Comparison of ENCODE assay signal across 7 mouse cellular contexts in genomic region chr3:35482296-35482695, GRCm38 (mm10).
DNase-seq lines count a peak whose midpoint lies in the region; ATAC-seq and TF ChIP-seq lines count a peak whose summit lies in the region.

No protein-coding gene starts in this region.

- H3K4me2 ChIP-seq in heart, embryonic 12.5 days, result peak overlapping the region; percentile 60

- TF ChIP-seq POLR2A in ES-Bruce4 (IDR thresholded peaks at IDR 0.05; ENCODE audit: insufficient read depth, low read length), result no peak
- TF ChIP-seq POLR2A in cortical plate, adult 2 months (IDR thresholded peaks at IDR 0.05; ENCODE audit: extremely low read depth, insufficient read depth, low read length), result no peak

- H3K9me3 ChIP-seq in ES-Bruce4 (replicated peaks; ENCODE audit: control insufficient read depth, insufficient read depth, low read length, poor library complexity, severe bottlenecking), result no peaks in the 10 kb centered on the region
- H3K9me3 ChIP-seq in heart, embryonic 12.5 days (replicated peaks), result no peaks in the 10 kb centered on the region

- no peak for ATAC-seq in heart, embryonic 12.5 days (ENCODE audit: insufficient number of reproducible peaks, low FRiP score)
- ATAC-seq in megakaryocyte progenitor cell, adult 5-6 weeks (replicated peaks; ENCODE audit: poor library complexity), result peak; percentile 78

- no peak overlapping the region for H3K4me3 ChIP-seq in ES-Bruce4 (ENCODE audit: low read depth, low read length)
- H3K4me3 ChIP-seq in cortical plate, adult 2 months (ENCODE audit: insufficient read depth, low read length), result peak overlapping the region; percentile 24; the same call in 1 of the 2 replicates
- H3K4me3 ChIP-seq in heart, embryonic 12.5 days, result peak overlapping the region; percentile 27

- no peak for TF ChIP-seq EP300 in ES-Bruce4 (IDR thresholded peaks at IDR 0.05; ENCODE audit: insufficient read depth, low read depth, low read length)

- no peaks in the 10 kb centered on the region for H3K4me1 ChIP-seq in ES-Bruce4 (ENCODE audit: control insufficient read depth, insufficient read depth, low read length)
- peaks cover 3% of the 10 kb centered on the region; the same call in 1 of the 2 replicates for H3K4me1 ChIP-seq in cortical plate, adult 2 months (ENCODE audit: control insufficient read depth, insufficient read depth, low read length)
- H3K4me1 ChIP-seq in heart, embryonic 12.5 days (replicated peaks), result peaks cover 13% of the 10 kb centered on the region

- peak; percentile 33 for TF ChIP-seq CTCF in ES-Bruce4 (IDR thresholded peaks at IDR 0.05; ENCODE audit: low read depth, low read length)
- TF ChIP-seq CTCF in cortical plate, adult 2 months (IDR thresholded peaks at IDR 0.05; ENCODE audit: extremely low read depth, insufficient read depth, low read length), result peak; percentile 75

- H3K27me3 ChIP-seq in ES-Bruce4 (ENCODE audit: control insufficient read depth, insufficient read depth, low read length, poor library complexity, severe bottlenecking), result no peaks in the 10 kb centered on the region
- H3K27me3 ChIP-seq in heart, embryonic 12.5 days (replicated peaks), result no peaks in the 10 kb centered on the region
- H3K27me3 ChIP-seq in splenic B cell, adult 2 months (ENCODE audit: control insufficient read depth, insufficient read depth, low read length, poor library complexity, severe bottlenecking), result no peaks in the 10 kb centered on the region

- peak; percentile 82 for DNase-seq in R1 (ENCODE audit: low read depth, low spot score)
- peak; percentile 66 to 77 for DNase-seq in layer of hippocampus, adult 8-10 months (ENCODE audit: low spot score in 2 of 2)
- DNase-seq in splenic B cell, adult 2 months (ENCODE audit: low read depth, low spot score), result peak; percentile 53

- H3K9ac ChIP-seq in ES-Bruce4 (ENCODE audit: low read depth, poor library complexity, severe bottlenecking), result no peak overlapping the region
- H3K9ac ChIP-seq in heart, embryonic 12.5 days, result 0 out of 2 replicates have a peak overlapping the region, but pooled peaks have one; percentile 35

- H3K27ac ChIP-seq in ES-Bruce4 (ENCODE audit: insufficient read depth, low read length), result no peak overlapping the region
- H3K27ac ChIP-seq in cortical plate, adult 2 months (ENCODE audit: insufficient read depth, low read length), result no peak overlapping the region
- H3K27ac ChIP-seq in heart, embryonic 12.5 days (ENCODE audit: poor library complexity, severe bottlenecking), result no peak overlapping the region

- WGBS in heart, embryonic 12.5 days, result 6% methylated on average over 6 of the region's 6 CpGs

- H3K36me3 ChIP-seq in ES-Bruce4 (ENCODE audit: control insufficient read depth, insufficient read depth, low read length, poor library complexity, severe bottlenecking), result no peaks in the 10 kb centered on the region
- H3K36me3 ChIP-seq in heart, embryonic 12.5 days, result no peaks in the 10 kb centered on the region
- no peaks in the 10 kb centered on the region for H3K36me3 ChIP-seq in splenic B cell, adult 2 months (ENCODE audit: control insufficient read depth, insufficient read depth, low read length, poor library complexity, severe bottlenecking)
